Mouse (Mus musculus) right cerebral cortex, adult 18-20 months (tissue): Measurements from ENCODE around the gene Rab3il1.
"Not testable (repeated sequence)": the region's sequence is repeated elsewhere in the genome, so short reads cannot be mapped to it uniquely, and the experiment has no call there.

Source experiments
- DNase-seq: peaks from one replicate; pipeline ENCODE4 v3.0.0; 2022; ENCODE audit warnings: mixed read lengths

The Rab3il1 gene

GRCm38 (mm10) chr19:10001206-10001969, at the start of gene Rab3il1, which contains the start of gene Best1:
Gene Rab3il1 (plus strand): TSS chr19:10001669.
Gene Best1 (minus strand): TSS chr19:10001633.
- no peak for DNase-seq

- DNase-seq, result no peak
Observed at GRCm38 (mm10) chr19:9952390-9952789, 49.1 kb upstream of the Rab3il1 start.

DNA sequence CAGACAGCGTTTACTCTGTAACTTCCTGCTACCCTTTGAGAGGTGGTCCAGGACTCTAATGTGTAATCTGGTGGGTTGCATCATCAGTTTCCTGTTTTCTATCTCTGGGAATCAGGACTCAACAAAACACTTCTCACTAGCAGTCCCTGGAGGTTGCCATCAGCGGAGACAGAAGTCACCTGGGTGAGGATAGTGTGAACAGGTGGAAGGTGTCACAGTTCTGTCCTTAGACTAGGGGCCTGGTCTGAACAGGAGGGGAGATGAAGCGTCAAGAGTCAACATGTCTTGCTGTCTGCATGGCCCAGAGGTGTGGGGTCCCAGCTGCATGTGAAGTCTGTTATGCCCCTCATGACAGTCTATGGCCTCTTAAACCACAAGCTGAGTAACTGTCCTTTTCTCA, 48.6 kb upstream of the Rab3il1 start:
- DNase-seq, result no peak

DNA sequence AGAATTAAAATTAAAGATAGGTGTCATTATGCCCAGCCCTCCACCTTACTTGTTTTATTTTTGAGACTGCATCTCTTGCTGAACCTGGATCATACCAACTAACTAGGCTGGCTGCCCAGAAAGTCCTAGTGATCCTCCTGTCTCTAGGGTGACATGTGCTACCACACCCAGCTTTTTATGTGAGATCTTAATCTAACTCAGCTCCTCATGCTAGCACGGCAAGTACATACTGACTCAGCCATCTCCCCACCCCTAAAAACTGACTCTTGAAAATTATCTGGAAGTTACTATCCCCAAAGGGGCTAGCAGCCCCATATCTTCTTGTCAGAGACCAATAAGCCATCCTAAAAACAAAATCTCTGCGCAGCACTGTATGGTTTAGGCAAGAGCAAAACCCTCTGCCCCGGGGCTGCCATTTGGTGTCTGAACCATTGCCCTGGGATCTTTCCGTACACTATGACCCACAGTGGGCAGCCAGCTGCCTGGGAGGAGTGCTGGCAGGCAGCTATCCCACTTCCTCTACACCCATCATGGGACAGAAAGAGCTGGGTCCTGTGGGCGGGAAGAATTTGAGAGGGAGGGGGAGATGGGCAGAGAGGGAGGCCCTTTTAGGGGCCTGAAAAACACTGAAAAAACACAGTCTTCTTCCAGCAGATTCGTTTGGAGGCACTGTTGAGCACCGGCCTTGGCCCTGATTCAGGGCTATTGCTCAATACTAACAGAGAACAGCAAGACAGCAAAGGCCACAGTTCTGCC, 47.2 kb upstream of the Rab3il1 start:
- DNase-seq, result peak; percentile 69

- no peak for DNase-seq
Observed at GRCm38 (mm10) chr19:9954811-9955202, 46.7 kb upstream of the Rab3il1 start.

DNA sequence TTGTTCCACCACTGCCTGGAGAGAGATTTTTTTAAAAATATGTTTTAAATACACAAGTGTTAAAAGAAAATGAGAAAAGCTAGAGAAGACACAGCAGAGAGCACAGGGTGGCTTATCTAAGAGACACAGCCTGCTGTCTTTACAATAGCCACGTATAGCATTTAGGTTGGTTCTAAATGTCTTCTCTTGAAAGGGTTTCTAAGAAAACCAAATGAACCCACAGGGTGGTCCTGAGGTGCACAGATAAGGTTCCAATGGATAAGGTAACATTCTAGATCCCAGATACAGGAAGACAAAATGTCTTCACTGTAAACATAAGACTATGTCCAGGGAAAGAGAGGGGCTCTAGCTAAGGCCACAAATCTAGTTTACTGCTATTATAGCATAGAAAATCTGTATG, 46.0 kb upstream of the Rab3il1 start:
- DNase-seq, result no peak

DNA sequence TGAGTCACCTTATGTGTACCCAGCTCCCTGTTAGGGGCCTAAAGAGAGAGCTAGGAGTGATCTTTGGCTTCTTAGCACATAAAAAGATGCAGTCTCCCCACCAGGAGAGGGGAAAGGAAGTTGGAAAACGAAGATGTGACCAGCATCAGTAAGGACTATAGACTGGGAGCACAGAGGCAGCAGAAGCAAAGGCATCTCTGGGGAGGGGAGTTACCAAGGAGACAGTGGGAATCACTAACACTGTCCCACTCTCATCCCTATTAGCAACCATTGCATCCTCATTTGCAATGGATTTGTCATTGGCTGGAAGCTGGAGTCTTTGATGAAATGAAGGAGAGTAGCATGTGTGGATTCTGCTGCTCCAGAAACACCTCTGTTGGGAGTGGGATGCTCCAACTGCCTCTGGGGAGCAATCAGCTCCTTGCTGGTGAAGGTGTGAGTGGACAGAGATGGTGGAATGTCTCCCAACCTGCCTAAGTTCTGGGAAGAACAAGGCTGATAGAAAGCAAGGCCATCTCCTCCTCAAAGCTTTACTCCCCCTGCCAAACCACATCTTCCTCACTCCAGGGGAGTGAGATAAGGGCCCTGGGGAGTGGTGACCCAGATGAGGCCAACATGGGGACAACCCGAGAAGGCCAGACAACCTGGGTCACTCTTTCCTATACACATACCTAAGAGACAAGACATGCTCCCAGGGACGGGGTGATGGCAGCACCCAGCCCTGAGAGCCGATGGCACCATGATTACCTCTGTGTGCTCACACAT, 44.7 kb upstream of the Rab3il1 start:
- no peak for DNase-seq

DNA sequence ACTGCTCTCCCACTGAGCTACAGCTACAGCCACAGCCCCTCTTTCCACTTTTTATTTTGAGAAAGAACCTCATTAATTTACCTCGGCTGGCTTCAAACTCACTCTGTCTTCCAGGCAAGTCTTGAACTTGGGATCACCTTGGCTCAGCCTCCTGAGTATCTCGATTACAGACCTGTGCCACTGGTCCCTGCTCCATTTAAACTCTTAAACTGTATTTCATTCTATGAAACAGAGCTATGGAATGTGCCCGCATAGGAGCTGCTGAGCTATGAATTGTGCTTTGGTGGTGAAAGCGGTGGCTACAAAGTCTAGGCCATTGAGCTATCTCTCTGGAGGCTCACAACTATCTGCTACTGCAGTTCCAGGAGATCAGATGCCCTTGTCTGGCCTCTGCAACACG, 43.5 kb upstream of the Rab3il1 start:
- no peak for DNase-seq

DNA sequence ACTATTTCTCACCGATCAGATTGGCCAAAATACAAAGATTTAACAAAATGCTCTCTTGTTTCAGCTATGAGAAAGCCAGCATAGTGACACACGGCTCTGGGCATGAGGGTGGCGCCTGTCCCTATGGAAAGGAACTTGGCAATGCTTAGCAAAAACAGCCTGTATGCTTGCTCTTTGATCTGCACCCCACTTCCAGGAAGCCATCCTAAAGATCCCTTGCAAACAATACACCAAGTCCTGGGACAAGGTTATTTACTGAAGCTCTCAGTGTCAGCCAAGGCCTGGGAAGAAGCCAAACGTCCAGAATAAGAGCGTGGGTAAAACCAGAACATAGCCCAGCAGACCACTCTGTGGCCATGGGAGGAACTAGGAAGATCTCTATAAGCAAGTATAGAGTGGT, 40.7 kb upstream of the Rab3il1 start:
- DNase-seq, result no peak

DNA sequence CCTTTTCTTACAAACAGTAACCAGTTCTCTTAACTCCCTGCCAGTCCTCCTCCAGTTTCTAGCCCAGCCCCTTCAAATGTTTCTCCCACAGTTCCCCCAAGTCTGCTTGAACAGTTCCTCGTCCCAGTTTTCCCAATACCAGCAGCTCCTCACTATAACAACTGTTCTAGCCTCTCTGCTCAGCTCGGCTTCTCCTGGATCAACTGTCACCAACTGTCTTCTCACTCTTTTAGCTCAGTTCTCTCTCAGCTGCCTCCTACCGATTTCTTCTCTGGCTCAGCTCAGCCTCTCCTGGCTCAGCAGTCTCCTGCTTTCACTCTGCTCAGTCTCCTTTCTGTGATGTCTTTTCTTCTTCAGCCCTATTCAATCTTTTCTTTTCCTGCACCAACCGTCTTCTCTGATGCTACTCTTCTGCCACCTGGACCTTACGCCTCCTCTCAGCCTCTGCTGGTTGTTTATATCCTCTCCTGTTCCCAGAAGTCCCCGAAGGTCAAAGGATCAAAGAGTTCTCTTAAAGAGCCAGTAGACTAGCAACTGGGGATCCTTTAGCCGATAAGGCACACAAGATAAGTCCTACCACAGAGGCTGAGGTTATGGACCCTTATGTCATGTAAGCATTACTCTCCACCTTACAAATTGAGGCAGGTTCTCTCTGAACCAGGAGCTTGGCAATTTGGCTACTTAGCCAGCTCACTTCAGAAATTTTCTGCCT, 37.1 kb upstream of the Rab3il1 start:
- peak; percentile 57 for DNase-seq

DNA sequence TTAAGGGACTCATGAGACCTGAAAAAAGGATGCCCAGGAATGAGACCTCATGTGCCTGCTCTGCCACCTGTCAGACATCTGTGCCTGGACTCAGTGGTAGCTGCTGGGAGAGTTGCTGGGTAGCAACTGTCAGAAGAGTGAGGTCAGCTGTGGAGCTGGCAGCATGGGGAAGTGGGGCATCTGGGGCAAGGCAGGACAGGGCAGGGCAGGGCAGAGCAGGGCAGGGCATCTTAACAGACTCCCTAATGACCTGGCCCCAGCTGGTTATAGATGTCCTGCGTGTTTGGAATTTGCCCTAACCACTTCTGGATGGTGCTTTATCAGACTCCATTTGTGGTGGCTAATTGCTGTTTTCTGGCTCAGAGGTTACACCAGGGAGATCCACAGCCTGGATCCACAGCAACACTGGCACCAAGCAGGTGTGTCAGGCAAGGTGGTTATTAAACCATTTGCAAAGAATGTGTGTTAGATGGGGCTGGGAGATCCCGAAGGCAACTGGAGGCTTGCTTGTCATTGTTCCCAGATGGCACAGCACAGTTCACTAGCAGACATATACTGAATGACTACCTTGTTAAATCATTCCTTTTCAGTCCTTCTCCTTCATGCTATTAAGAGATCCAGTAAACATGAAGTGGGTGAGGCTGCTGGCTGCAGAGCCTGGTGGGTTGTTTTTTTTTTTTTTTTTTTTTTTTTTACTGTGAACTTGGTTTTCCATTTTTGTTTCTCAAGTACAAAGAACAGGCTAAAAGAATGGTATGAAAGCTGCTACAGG, 35.2 kb upstream of the Rab3il1 start:
- no peak for DNase-seq

DNA sequence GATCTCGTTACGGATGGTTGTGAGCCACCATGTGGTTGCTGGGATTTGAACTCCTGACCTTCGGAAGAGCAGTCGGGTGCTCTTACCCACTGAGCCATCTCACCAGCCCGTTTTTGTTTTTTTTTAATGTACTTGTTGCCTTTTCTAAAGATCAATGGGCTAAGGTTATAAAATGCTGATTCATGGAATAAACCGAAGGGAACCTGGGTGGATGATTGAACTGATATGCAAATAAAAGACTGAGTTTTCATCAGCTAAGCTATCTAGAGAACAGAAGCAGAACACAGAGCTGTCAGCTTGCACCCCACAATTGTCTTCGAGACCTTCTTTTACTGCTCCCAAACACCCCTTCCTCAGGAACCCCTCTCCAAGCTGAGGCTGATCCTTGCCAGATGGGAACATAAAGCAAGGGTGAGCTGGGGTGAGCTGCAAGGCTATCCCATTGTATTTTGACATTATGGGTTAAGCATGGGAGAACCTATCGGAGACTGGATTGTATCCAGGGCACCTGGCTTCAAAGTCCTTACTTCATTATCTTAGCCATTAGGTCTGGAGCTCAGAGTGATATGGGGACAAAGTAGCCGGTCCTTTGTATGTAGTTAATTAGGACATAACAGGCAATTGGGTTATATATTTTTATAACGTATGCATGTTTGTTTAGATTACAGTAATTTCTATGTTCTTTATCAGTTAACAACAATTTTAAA, 33.2 kb upstream of the Rab3il1 start:
- DNase-seq, result no peak

DNA sequence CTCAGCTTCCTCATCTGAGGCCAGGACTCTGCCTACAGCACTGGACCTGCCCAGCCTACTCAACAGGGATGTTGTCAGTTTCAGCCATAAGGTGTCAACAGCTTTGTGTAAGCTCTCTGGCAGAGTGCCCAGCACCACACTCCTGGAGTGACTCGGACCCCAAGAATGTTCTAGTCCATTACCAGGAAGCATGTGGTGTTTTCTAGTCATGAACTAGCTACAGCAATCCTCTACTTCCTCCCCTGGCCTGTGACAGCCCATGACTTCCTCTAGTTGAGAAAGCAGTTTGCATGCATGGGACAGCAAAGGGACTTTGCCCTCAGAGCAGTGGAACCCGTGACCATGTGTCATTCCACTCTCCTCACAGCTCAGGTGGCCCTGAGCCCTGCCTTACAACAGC, 26.6 kb upstream of the Rab3il1 start:
- DNase-seq, result not testable (repeated sequence)

- no peak for DNase-seq
Observed at GRCm38 (mm10) chr19:9977085-9977484, 24.4 kb upstream of the Rab3il1 start.

DNA sequence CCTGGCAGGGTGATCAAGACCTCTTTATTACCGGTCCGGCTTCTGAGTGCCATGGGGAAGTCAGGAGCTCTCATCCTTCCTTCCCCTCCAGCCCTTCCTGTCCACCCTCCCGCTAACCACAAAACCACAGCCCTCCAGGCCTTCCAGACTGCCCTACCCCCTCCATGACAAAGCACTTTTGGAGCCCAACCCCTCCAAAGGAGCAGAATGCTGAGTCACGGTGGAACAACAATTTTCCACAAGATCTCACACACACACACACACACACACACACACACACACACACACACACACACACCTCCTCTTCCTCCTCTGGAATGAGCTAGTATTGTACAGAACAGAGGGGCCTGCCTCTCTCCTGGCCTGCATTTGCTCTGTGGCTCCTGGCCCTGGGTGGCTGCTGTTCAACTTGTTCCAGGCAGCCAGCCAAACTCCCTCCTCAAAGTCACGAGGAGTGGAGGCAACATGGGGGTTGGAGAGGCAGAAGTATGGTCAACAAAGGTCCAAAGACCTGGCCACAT, 23.0 kb upstream of the Rab3il1 start:
- peak; percentile 79 for DNase-seq

- DNase-seq, result no peak
Observed at GRCm38 (mm10) chr19:9979156-9979555, 22.3 kb upstream of the Rab3il1 start.

- DNase-seq, result no peak
Observed at GRCm38 (mm10) chr19:9980258-9980657, 21.2 kb upstream of the Rab3il1 start, which contains the start of gene Fth1. Gene Fth1 (plus strand): TSS chr19:9980598.

DNA sequence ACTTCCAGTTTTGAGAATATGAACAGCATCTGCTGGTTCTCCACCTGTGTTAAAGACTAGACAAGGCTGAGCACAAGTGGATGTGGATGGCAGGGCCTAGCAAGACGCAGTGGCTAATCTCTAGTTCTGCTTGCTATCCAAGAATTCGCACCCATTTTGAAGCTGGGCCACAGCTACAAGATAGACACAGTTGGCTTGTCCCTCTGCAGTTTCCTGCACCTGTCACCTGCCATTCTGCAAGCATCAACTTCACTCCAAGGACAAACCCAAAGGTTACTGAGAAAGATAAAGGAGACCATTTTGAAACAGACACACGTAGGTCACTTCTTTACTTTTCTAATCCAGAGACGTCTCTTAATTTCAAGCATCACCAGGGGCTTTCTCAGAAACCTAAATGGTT, 19.8 kb upstream of the Rab3il1 start:
- DNase-seq, result no peak

DNA sequence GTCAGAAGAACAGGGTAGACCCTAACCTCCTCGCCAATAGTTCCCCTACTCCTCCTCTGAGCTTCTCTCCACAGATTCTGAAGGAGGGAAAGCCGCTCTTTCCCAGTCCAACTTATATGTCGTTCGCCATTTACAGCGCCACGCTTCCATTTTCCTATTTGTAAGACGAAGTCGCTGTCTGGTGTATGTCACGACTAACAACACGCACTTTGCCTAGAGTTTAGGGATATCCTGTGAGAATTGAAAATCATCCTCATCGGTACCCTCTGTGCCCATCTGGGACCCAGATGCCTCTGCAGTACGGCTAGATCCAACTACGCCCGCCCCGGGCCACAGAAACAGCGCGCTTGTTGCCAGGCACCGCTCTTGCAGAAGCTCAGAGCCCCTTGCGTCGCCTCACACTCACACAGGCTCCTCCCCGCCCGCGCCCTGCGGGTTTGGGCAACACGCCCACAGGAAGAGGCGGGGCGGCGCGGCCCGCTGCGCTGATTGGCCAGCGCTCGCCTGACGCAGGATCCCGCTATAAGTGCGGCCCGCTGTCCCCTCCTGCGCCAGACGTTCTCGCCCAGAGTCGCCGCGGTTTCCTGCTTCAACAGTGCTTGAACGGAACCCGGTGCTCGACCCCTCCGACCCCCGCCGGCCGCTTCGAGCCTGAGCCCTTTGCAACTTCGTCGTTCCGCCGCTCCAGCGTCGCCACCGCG, 19.2 kb upstream of the Rab3il1 start:
- DNase-seq, result peak; percentile 97

DNA sequence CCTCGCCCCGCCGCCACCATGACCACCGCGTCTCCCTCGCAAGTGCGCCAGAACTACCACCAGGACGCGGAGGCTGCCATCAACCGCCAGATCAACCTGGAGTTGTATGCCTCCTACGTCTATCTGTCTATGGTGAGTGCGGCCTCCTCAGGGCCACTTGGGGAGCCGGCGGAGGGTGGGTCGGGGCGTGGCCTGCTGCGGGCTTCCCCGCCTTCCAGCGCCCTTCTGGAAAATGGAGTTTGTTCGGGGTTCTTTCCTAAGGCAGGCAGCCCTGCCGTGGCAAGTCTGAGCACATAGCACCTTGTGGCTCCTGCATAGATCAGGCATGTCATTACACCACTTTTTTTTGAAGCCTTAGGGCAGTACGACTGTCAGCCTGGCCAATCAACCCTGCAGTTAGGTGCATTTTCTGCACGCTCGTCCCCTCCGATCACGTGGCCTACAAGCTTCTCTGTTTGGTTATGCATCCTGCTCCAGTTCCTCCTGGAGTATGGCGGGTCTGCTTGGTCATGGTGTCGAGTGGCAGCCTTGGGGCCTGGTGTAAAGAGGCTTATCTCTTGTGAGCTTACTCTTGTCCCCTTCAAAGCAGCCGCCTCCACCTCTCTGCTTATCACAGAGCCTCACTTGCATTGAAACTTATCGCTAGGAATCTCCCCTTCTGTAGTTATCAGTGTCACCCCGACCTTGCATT, 18.5 kb upstream of the Rab3il1 start:
- DNase-seq, result peak; percentile 69
